Mouse (Mus musculus) embryo, embryonic 11.5 days (tissue): ENCODE results near the gene Dpyd.

Experiments used
- DNase-seq: peaks from one replicate; pipeline ENCODE4 v3.0.0-alpha.2; 2012; ENCODE audit warnings: low read depth, low spot score

Dpyd gene

GRCm38 (mm10) chr3:118676052-118676777 is 114.3 kb downstream of the Dpyd start:
- DNase-seq: no peak

GRCm38 (mm10) chr3:118680803-118681202 is 118.9 kb downstream of the Dpyd start:
- no peak for DNase-seq

- DNase-seq: no peak
Observed at GRCm38 (mm10) chr3:118750269-118750668, 188.3 kb downstream of the Dpyd start.

- no peak for DNase-seq
Observed at GRCm38 (mm10) chr3:118753623-118754022, 191.7 kb downstream of the Dpyd start.

GRCm38 (mm10) chr3:118756099-118756498 is 194.2 kb downstream of the Dpyd start:
- no peak for DNase-seq

- DNase-seq: no peak
Observed at GRCm38 (mm10) chr3:118812885-118813284, 251.0 kb downstream of the Dpyd start.

- DNase-seq: no peak
Observed at GRCm38 (mm10) chr3:118850613-118851527, 288.9 kb downstream of the Dpyd start.

GRCm38 (mm10) chr3:118852711-118853110 is 290.8 kb downstream of the Dpyd start:
- no peak for DNase-seq

GRCm38 (mm10) chr3:118855411-118855810 is 293.5 kb downstream of the Dpyd start:
- DNase-seq: peak; percentile 27

- no peak for DNase-seq
Observed at GRCm38 (mm10) chr3:118869113-118870107, 307.5 kb downstream of the Dpyd start.

GRCm38 (mm10) chr3:118875871-118876270 is 313.9 kb downstream of the Dpyd start:
- DNase-seq: no peak

- DNase-seq: no peak
Observed at GRCm38 (mm10) chr3:118899036-118899435, 337.1 kb downstream of the Dpyd start.

GRCm38 (mm10) chr3:118991312-118991711 is 429.4 kb downstream of the Dpyd start:
- DNase-seq: no peak

GRCm38 (mm10) chr3:118991793-118992192 is 429.9 kb downstream of the Dpyd start:
- peak; percentile 1 for DNase-seq

GRCm38 (mm10) chr3:119021255-119021654 is 459.3 kb downstream of the Dpyd start:
- no peak for DNase-seq

- no peak for DNase-seq
Observed at GRCm38 (mm10) chr3:119042611-119043010, 480.7 kb downstream of the Dpyd start.

GRCm38 (mm10) chr3:119056144-119056543 is 494.2 kb downstream of the Dpyd start:
- no peak for DNase-seq

GRCm38 (mm10) chr3:119063214-119063613 is 501.3 kb downstream of the Dpyd start:
- no peak for DNase-seq

GRCm38 (mm10) chr3:119063642-119064041 is 501.7 kb downstream of the Dpyd start:
- DNase-seq: no peak

- DNase-seq: no peak
Observed at GRCm38 (mm10) chr3:119064746-119065145, 502.8 kb downstream of the Dpyd start.

- no peak for DNase-seq
Observed at GRCm38 (mm10) chr3:119067221-119067620, 505.3 kb downstream of the Dpyd start.
